Mouse (Mus musculus) gastrocnemius, postnatal 10 days (tissue): ENCODE data around the gene Gm26965. TPM values are rescaled to one million over a fixed set of nuclear protein-coding genes. Genes with fewer than 3 reads are reported as not detected.
"Not testable (repeated sequence)": the region's sequence is repeated elsewhere in the genome, so short reads cannot be mapped to it uniquely, and the experiment has no call there.

Source experiments
- DNase-seq: peaks from one replicate; pipeline ENCODE4 v3.0.0; 2021; ENCODE audit warnings: mixed read lengths
- long read RNA-seq, 2 experiments: library from polyadenylated mRNA; stranded (forward); transcript quantifications; one replicate each; pipeline ENCODE4 v2.0.0; 2021
- total RNA-seq, 2 experiments: library from RNA; stranded (reverse); gene quantifications; 2 replicates each; pipeline ENCODE4 v1.2.3; 2021

Gm26965 gene
- total RNA-seq = not detected
- long read RNA-seq, experiment 1 = 0 reads
- long read RNA-seq, experiment 2 = 0 reads

DNA sequence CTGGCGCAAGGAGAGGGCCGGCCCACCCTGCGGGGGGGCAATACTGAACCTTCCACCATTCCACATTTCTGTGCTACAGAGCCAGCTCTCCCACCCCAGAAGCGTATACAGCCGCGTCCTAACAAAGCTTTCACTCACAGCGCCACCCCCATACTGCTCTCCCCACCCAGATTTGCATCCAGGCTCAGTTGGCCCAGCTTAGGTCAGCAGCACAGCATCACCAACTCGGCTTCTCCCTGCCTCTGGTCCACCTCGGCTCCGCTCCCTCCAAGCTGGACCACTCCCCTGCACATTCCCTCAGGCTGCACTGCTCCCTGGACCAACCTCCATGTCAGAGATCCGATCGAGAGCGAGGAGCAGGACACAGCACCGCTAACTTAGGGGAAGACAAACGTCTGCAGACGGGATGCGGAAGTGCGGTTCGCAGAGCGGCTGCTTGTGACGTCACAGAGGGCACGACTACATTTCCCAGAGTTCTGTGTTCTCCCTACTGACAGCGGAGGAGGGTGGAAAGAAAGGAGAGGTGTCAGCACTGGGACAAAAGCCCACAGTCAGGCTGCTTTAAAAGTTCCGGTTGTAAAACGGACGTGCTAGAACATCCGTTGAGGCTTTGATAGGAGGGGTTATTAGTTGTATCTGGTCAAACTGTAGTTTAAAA is at the start of gene Gm26965, which contains the start of gene Zfp87:
Gene Gm26965 (minus strand): TSS at position 399 of the 658 bp plus-strand sequence.
Gene Zfp87 (minus strand): TSS at position 425 of the 658 bp plus-strand sequence.
- peak; percentile 84 for DNase-seq

DNA sequence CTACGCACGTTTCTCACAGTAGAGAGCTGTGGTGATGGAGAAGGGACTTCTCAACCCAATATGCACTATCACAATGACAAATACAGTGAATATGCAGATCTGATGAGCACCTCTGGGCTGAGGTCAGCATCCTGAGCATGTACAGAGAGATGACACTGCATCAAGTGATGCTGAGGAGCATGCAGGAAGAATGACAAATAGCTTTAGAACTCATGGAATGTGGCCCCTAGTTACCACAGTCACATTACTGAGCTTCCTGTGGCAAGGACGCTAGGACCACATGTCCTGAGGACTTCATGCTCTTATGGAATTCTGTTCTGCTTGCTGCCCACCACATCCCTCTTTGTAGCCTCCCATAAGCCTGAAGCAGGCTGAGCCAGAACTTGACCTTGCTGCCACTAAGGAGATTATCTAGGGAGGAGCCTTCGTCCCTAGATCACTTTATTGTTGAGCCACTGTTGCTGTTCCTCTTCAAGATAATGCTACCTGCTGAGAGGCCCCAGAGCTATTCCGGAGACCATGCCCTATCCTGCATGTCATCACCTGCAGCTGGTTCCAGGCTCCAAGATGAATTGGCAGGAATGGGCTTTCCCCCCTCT is 46.7 kb upstream of the Gm26965 start:
- no peak for DNase-seq

DNA sequence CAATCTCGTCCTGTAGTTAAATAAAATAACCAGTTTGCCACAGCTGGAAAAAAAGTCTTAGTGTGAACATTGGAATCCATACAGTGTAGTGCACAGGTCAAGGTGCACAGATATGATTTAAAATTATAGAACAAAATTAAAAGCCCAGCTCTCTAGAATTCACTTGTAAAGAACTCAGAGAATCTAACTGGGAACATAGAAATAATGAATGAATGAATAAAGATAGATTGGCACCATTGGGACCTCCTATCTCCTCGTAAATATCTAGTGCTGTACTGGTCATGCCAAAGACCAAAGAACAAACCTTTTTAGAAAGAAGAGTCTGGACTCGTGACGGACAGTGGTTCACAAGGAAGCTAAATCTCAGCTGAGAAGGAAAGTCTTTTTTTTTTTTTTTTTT is 27.8 kb upstream of the Gm26965 start, which contains the start of gene Zfp748:
Gene Zfp748 (minus strand): TSS at position 101 of the 400 bp plus-strand sequence.
- no peak for DNase-seq

DNA sequence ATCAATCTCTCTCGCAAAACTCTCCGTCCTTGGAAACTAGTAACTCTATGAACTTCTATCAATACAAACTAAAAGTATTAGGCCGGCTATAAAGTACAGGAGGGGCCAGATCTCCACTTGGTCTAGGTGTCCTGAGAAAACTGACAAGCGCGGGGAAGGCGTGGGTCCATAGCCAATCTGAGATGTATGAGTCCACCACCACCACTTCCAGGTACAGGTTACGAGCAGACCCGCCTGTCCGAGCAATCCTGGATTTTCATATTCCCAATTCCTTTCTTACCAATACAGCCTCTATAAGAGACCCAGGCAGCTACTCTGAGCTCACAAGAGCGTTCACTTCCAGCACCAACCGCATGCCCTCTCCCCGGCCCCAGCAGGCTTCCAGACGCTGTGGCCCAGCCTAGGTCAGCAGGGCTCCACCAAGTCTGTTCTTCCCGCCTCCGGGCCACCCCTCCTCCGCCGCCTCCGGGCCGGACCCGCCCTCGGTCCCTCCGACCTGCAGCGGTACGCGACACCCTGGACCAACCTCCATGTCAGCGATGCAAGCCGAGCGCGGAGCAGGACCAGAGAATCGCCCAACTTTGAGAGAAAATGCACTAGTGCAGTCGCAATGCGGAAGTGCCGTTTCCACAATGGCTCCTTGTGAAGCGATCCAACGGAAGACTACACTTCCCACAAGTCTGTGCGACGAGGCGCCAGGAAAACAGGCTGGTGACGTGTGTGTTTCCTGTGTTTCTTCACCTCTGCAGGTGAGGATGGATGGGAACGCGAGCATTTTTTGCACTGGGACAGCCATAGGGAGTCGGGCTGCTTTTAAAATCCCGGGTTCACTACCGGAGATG is 26.8 kb upstream of the Gm26965 start:
- DNase-seq = peak; percentile 61

DNA sequence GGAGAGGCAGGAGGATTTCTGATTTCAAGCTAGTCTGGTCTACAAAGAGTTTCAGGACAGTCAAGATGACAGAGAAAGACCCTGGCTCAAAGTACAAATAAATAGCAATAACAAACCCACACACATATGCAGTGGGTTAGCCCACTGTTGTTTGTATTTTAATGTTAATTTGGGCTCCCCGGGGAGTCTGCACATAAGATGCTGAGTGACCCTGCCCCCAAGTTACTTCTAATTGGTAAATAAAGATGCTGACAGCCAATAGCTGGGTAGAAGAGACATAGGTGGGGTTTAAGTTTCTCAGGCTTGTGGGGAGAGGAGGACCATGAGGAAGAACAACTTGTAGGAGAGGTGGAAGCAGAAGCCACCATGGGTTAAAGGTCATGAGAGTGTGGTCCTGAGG is 20.0 kb upstream of the Gm26965 start:
- DNase-seq = no peak

DNA sequence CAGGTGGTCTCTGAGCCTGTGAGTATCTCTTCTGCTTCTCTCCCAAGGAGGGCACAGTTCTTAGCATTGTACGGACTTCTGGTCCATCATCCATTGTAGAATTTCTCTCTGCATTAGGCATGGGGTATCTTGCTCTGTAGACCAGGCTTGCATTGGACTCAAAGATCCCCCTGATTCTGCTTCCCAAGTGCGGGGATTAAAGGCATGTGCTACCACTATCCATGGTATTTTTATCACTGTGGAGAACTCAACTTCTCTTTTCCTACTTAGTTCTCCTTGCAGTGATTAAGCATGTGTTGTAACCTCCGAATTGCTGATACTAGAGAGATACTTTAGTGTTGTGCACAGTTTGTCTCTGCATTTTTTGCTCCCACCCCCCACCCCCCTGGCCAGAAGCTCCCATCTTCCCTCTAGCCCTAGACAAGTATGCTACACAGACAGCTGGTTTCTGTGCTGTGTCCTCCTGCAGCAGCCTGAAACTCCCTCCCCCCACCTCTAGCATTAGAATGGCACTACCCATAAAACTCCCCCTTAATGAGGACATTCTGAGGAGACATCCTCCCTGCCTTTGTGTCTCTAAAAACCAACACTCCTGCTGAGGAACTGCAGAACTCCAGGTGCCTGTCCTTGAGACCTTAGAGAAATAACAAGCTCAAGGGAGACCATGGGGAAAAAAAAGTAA is 1.2 kb upstream of the Gm26965 start:
- no peak for DNase-seq

DNA sequence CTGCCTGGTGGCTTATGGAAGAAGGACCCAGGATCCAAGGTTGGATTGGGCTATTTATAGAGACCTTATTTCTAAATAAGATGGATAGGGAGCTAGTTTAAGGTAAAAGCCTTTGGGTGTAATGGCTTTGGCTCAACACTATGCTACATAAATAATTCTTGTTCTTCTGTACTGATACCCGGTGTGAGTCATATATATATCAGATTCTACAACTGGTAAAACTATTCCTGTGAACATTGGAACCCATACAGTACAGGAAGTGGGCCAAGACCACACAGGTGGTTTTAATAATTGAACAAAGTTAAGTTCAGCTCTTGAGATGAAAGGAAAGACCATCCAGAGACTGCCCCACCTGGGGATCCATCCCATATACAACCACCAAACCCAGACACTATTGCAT is 25.0 kb downstream of the Gm26965 start:
- no peak for DNase-seq

DNA sequence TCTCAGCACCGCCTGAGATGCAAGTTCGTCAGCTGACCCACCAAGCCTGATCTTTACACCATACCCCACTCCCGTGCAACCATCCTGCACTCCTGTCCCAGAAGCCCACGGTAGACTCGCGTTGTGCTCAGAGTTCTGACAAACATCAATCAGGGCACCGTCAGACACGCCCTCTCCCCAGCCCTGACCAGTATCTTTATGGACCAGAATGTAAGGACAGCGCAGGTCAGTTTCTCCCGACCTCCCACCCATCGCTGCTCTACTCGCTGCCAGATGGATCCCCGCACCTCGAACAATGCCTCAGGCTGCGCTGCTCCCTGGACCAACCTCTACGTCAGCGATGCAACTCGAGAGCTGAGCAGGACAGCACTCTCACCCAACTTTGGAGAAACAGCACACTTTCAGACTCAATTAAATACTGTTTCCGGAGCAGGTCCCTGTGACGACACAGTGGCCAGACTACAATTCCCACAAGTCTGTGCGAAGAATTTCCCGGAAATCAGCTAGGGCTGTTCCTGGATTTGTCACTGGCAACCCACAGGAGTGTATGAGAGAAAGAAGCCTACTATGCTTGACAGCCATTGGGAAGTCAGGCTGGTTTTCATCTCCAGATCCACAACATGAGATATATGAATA is 25.7 kb downstream of the Gm26965 start, which contains the start of gene Zfp58:
Gene Zfp58 (minus strand): TSS at position 472 of the 636 bp plus-strand sequence.
- peak; percentile 64 for DNase-seq

DNA sequence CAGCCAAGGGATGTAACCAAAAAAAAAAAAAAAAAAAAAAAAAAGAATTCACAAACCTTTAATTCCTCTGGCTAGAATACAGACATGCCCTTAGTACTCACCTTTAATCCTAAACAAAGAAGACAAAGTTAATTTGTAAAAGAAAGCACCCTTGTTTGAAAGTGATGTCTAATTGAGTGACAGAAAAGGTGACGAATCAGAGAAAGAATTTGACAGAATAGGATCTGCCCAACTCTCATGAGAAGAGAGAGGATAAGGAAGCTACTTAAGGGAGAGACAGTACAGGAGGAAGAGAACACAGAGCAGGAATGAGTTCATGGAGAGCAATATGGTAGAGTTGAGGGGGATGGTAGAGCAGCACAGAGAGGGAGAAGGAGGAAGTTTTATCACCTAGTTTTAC is 30.3 kb downstream of the Gm26965 start:
- no peak for DNase-seq

DNA sequence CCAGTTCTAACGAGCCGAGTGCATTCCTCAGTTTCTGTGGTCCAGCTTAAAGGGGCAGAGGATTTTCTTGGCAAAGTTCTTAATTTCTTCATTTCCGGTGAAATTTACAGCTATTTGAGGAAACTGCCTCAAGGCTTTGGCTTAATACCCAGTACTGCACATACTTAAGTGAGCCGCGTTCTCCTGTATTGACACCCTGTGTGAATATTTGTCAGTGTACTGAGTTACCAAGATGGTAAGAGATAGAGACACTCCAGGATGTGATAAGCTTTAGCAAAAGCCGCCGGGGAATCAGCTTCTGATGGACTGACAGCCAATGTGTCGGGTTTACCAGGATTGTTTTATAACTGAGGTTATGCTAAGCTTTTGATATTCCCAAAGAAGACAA is 41.5 kb downstream of the Gm26965 start:
- no peak for DNase-seq

DNA sequence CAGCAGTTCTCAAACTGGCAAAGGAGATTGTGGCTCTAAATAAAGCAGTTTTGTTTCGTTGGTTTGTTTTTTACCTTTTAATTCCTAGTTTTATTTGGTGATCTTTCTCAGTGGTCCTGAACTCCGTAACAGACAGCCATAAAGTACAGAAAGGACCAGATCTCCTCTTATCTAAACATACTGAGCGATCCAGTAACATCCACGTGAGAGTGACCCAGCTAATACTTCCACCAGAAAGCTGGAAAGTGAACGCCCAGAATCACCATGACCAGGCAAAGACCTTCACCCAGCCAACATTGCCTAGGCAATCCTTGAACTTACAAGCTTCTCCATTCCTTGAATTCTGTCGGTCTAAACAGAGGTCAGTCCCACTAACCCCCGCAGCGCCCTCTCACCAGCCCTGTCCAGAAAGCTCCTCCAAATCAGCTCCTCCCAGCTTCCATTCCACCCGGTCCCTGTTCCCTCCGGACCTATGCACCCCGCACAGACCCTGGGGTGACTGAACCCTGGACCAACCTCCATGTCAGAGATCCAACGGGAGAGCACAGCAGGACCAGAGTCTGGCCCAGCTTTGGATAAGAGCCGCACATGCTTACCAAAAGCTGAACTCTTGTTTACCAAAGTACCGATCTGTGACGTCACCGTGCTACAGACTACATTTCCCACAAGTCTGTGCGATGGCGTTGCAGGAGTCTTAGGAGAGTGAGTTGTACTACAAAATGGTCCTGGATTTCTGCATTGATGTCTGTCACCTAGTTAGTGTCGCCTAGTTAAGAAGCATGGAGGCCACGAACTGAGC is 42.1 kb downstream of the Gm26965 start, which contains the start of gene Zfp874b:
Gene Zfp874b (minus strand): TSS at position 634 of the 799 bp plus-strand sequence.
- peak; percentile 69 for DNase-seq

DNA sequence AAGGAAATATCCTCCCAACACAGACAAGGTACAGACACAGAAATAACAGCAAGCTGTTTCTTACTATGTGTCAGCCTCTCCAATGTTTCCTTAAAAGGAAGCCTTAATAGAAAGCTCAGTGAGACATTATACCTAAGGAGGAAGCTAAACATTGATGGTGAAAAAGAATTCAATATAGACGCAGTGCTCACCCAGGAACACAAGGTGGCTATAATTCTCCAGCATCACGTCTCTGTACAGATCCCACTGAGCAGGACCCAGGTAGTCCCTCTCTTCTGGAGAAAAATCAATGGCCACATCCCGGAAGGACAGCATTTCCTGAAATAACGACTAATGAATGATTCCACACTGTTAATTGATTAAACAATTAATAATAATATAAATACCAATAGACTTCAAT is 44.4 kb downstream of the Gm26965 start:
- DNase-seq = no peak

DNA sequence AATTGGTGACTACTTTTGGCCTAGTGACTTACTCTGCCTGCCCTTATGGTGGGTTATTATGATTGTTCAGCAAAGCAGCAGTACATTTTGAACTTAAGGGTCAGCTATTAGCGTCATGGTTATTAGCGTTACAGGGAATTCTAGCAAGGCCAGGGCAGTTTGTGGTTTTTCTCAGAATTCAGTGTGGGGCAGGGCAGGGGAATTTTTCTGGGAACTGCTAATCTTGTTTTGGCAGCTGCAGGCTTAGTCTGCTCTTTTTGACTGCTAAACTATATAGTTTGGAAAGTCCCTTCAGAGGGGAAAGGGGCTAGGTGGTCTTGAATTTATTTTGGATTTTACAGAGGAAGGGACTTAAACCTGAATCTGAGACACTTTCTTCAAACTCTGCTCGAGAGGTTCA is 56.7 kb downstream of the Gm26965 start:
- DNase-seq = no peak

DNA sequence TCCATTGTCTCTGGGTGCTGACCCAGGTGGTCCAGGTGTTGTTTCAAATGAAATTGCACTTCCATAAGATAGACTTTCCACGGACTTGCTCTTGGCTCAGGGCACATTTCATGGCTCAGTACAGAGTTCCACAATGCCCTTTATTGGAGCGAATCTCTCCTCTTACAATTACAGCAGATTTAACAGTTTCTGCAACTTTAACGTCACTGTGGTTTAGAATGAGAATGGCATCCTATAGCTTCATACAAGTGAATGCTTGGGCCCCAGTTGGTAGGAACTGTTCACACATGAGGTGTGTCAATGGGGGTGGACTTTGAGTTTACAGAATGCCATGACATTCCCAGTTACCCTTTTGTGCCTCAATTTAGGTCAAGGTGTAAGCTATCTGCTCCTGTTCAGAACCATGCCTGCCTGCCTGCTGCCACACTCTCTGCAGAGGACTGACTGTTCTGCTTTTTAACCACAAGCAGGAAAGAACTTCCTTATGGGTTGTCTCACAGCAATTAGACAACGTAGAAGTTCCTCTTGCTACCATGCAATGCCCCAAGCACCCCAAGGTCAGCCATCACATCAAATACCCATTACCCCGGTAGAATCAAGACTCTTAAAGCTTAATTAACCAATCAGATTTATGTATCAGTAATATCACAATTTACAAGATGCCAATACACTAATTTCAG is 62.3 kb downstream of the Gm26965 start:
- DNase-seq = not testable (repeated sequence)

DNA sequence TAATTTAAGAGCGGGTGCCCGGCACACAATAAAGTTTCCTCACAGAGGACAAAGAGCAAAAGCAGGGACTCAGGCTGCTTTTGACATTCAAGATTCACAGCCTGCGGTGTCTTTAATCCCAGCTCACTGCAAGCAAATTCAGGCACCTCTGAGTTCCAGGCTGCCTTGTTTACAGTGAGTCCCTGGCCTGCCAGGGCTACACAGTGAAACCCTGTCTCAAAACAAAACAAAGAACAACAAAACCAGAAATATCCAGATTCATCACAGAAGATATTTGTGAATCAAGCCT is 74.0 kb downstream of the Gm26965 start:
- no peak for DNase-seq

DNA sequence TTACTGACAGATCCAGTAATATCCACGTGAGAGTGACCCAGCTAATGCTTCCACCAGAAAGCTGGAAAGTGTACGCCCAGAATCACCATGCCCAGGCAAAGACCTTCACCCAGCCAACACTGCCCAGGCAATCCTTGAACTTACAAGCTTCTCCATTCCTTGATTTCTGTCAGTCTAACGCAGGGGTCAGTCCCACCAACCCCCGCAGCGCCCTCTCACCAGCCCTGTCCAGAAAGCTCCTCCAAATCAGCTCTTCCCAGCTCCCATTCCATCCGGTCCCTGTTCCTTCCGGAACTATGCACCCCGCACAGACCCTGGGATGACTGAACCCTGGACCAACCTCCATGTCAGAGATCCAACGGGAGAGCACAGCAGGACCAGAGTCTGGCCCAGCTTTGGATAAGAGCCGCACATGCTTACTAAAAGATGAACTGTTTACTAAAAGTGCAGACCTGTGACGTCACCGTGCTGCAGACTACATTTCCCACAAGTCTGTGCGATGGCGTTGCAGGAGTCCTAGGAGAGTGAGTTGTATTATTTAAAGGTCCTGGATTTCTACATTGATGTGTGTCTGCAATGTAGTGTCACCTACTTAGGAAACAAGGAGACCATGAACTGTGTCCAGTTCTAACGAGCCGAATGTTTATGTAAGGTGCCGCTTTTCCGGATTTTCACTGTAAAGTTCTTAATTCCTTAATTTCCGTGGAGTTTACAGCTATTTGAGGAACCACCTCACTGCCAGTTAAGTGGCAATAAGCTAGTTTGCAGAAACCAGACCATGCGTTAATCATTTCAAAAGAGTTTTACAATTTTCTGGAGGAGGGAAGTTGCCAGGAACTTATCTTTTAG is 74.6 kb downstream of the Gm26965 start, which contains the start of gene Zfp874a:
Gene Zfp874a (minus strand): TSS at position 453 of the 849 bp plus-strand sequence.
- peak; percentile 77 for DNase-seq
